Mouse (Mus musculus) heart, embryonic 14.5 days (tissue): Measurements from ENCODE around the gene Rflna. TPM values are rescaled to one million over a fixed set of nuclear protein-coding genes. Genes with fewer than 3 reads are reported as not detected.

ENCODE experiments used
- ATAC-seq: fragments of 200-750 bp; cut with Nextera tagmentation; 2 replicates; pipeline ENCODE4 v1.8.0; 2017; ENCODE audit warnings: low read depth, moderate TSS enrichment; ENCODE audit not compliant: insufficient number of reproducible peaks, insufficient read depth, low FRiP score
- H3K27ac ChIP-seq, 2 experiments: fragments of 200-500 bp in 1 of 2; fragments of 300-500 bp in 1 of 2; sonication (generic) in 1 of 2; replicated peaks in 1 of 2; 2 replicates each; pipeline ENCODE4 v1.5.1; 2012 to 2014; ENCODE audit warnings: low read depth in 2 of 2, low read length in 2 of 2, control low read depth in 1 of 2, mild to moderate bottlenecking in 1 of 2, mixed read lengths in 1 of 2; ENCODE audit not compliant: control insufficient read depth in 1 of 2, insufficient read depth in 1 of 2
- H3K27me3 ChIP-seq: fragments of 300-500 bp; sonication (generic); 2 replicates; pipeline ENCODE4 v1.6.1; 2014; ENCODE audit warnings: mild to moderate bottlenecking, low read length, control low read depth; ENCODE audit not compliant: control insufficient read depth, insufficient read depth
- H3K36me3 ChIP-seq: fragments of 300-500 bp; sonication (generic); 2 replicates; pipeline ENCODE4 v1.6.1; 2014; ENCODE audit warnings: mild to moderate bottlenecking, control low read depth, low read length, mixed read lengths; ENCODE audit not compliant: control insufficient read depth, insufficient read depth
- H3K4me1 ChIP-seq, 2 experiments: fragments of 200-500 bp in 1 of 2; fragments of 300-500 bp in 1 of 2; sonication (generic) in 1 of 2; 2 replicates each; pipeline ENCODE4 v1.6.1; 2012 to 2014; ENCODE audit warnings: low read length in 2 of 2, control low read depth in 1 of 2, mixed read lengths in 1 of 2; ENCODE audit not compliant: control insufficient read depth in 2 of 2, insufficient read depth in 2 of 2
- H3K4me2 ChIP-seq: fragments of 300-500 bp; sonication (generic); 2 replicates; pipeline ENCODE4 v1.6.1; 2014; ENCODE audit warnings: mild to moderate bottlenecking, low read length
- H3K4me3 ChIP-seq, 2 experiments: fragments of 200-500 bp in 1 of 2; fragments of 300-500 bp in 1 of 2; sonication (generic) in 1 of 2; 2 replicates each; pipeline ENCODE4 v1.5.1; 2012 to 2014; ENCODE audit warnings: low read length in 2 of 2, mild to moderate bottlenecking in 2 of 2, control low read depth in 1 of 2, low read depth in 1 of 2, moderate library complexity in 1 of 2; ENCODE audit not compliant: control insufficient read depth in 1 of 2, insufficient read depth in 1 of 2
- H3K9ac ChIP-seq: fragments of 300-500 bp; sonication (generic); 2 replicates; pipeline ENCODE4 v1.6.1; 2014; ENCODE audit warnings: mild to moderate bottlenecking, low read length
- H3K9me3 ChIP-seq: fragments of 300-500 bp; sonication (generic); 2 replicates; pipeline ENCODE4 v1.6.1; 2016; ENCODE audit warnings: low read length, control low read depth; ENCODE audit not compliant: control insufficient read depth
- WGBS: fragments of 180-500 bp; shearing (Covaris S2); extraction: QIAGEN DNeasy Blood & Tissue Kit; methylation state at CpG from one replicate; pipeline ENCODE4 v1.1.7; 2014; 5-methylcytosine and 5-hydroxymethylcytosine counted together
- polyA plus RNA-seq: library from polyadenylated mRNA; unstranded; fragments of >200 nt; fragmentation: Nextera tagmentation; extraction: Ambion mirVana; gene quantifications from 2 replicates; pipeline ENCODE4 v1.2.1, GENCODE M21; 2014

Rflna gene
- polyA plus RNA-seq, 1 experiment from 2014 or later, result 1.3 TPM

- no peak for ATAC-seq
- peaks cover 53% of the 10 kb centered on the region for H3K36me3 ChIP-seq
- WGBS, result 93% methylated on average over 24 of the region's 24 CpGs
Measured at GRCm38 (mm10) chr5:125011166-125011565, 8.1 kb downstream of the Rflna start.

DNA sequence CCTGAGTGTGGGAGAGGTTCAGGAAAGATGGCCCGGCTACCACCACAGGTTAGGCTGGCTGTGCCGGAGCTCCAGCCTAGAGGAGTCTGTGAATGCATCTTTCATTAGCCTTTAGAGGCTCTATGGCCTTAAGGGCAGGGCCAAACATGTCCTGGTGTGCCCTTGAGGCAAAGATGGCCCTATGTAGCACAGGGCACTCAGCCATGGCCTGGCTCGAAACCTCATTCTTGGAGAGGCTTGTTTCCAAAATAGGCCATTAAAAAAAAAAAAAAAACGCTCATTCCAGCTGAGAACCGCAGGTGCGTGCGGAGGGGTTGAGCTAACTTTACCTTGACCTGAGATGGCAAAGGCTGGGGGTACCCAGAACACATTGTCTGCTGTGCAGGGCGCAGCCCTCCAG is 8.6 kb downstream of the Rflna start:
- Histone ChIP-seq H3K27me3 (no peaks in the 10 kb centered on the region), H3K4me1 (peaks cover 2 to 15% of the 10 kb centered on the region in 2 experiments; a peak in 3 of 4 replicates), H3K36me3 (peaks cover 58% of the 10 kb centered on the region), H3K4me3 (no peak overlapping the region), H3K27ac (no peak overlapping the region), H3K9me3 (no peaks in the 10 kb centered on the region), H3K4me2 (no peak overlapping the region), H3K9ac (no peak overlapping the region)
- no peak for ATAC-seq
- 86% methylated on average over 8 of the region's 8 CpGs for WGBS

More at GRCm38 (mm10) chr5:125011166-125011565, 8.1 kb downstream of the Rflna start:
- no peak overlapping the region for H3K9ac ChIP-seq
- no peak overlapping the region for H3K4me3 ChIP-seq
- H3K4me2 ChIP-seq, result no peak overlapping the region
- H3K27me3 ChIP-seq, result no peaks in the 10 kb centered on the region
- H3K4me1 ChIP-seq, result peaks cover 7 to 19% of the 10 kb centered on the region in 2 experiments
- no peak overlapping the region for H3K27ac ChIP-seq
- no peaks in the 10 kb centered on the region for H3K9me3 ChIP-seq

DNA sequence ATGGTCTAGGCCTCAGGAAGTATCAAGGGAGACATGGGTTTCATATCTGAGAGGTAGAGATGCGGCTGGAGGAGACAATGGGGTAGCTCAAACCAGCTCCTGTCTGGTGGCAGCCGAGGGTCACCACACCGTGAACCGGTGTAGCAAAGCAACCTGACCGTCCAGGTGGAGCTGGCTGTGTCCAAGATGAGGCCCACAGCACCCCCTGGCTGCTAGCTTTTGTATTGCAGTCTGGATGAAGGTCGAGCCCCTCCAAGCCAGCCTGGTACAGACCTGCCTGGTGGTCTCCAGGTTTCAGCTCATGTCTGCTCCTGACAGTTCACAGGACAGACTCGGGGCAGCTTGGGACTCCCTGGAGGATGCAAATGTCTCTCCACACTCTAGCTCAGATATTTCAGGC is 11.5 kb downstream of the Rflna start:
- no peaks in the 10 kb centered on the region for H3K27me3 ChIP-seq
- peaks cover 3 to 5% of the 10 kb centered on the region in 2 experiments; a peak in 2 of 4 replicates for H3K4me1 ChIP-seq
- no peak overlapping the region for H3K4me2 ChIP-seq
- no peak overlapping the region for H3K4me3 ChIP-seq
- no peak overlapping the region for H3K27ac ChIP-seq
- H3K36me3 ChIP-seq, result peaks cover 81% of the 10 kb centered on the region
- ATAC-seq, result no peak
- WGBS, result 49% methylated on average over 7 of the region's 7 CpGs
- H3K9ac ChIP-seq, result no peak overlapping the region
- H3K9me3 ChIP-seq, result no peaks in the 10 kb centered on the region

DNA sequence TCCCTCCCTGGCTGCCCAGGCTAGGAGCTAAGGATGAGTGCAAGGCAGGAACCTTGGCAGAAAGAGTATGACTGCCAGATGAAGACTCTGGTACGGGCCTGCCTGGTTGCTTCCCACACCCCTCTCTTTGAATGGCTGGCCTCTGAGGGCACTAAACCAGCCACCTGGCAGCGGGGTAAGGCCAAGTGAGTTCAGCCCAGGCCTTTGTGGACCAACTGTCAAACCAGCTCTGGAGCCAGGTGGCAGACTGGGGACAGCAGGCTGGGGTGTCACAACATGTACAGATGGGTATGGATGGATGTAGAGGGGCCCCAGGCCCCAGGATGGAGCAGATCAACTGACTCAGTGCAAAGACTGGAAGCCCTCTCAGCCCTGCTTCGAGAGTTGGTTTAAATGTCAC is 12.0 kb downstream of the Rflna start:
- H3K27ac ChIP-seq, result no peak overlapping the region
- H3K4me2 ChIP-seq, result no peak overlapping the region
- H3K27me3 ChIP-seq, result no peaks in the 10 kb centered on the region
- H3K36me3 ChIP-seq, result peaks cover 79% of the 10 kb centered on the region
- no peaks in the 10 kb centered on the region for H3K9me3 ChIP-seq
- ATAC-seq, result no peak
- no peak overlapping the region for H3K9ac ChIP-seq
- peaks cover 4 to 8% of the 10 kb centered on the region in 2 experiments; a peak in 2 of 4 replicates for H3K4me1 ChIP-seq
- WGBS, result 92% methylated on average over 3 of the region's 3 CpGs
- no peak overlapping the region for H3K4me3 ChIP-seq

DNA sequence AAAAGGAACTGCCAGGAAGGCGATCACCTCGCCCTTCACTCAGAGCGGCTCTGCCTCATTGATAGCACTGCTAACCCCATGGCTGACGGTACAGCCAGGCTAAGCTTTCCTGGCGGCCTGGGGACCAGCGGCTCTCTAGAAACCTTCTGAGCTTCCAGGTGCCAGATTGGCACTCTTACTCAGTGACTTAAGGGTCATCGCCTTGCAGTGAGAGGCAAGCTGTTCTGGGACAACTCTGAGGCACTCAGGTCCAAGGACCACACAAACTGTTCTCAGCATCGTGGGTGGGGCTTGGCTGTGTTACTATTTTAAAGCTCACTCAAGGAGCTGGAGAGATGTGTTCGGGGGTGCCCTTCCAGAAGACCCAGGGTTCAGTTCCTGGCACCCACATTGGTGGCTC is 12.6 kb downstream of the Rflna start:
- Histone ChIP-seq H3K27ac (no peak overlapping the region), H3K9me3 (no peaks in the 10 kb centered on the region), H3K4me1 (peaks cover 5 to 12% of the 10 kb centered on the region in 2 experiments; a peak in 2 of 4 replicates), H3K9ac (no peak overlapping the region), H3K4me2 (no peak overlapping the region), H3K27me3 (no peaks in the 10 kb centered on the region), H3K36me3 (peaks cover 80% of the 10 kb centered on the region), H3K4me3 (no peak overlapping the region)
- ATAC-seq, result no peak
- 71% methylated on average over 9 of the region's 9 CpGs for WGBS

DNA sequence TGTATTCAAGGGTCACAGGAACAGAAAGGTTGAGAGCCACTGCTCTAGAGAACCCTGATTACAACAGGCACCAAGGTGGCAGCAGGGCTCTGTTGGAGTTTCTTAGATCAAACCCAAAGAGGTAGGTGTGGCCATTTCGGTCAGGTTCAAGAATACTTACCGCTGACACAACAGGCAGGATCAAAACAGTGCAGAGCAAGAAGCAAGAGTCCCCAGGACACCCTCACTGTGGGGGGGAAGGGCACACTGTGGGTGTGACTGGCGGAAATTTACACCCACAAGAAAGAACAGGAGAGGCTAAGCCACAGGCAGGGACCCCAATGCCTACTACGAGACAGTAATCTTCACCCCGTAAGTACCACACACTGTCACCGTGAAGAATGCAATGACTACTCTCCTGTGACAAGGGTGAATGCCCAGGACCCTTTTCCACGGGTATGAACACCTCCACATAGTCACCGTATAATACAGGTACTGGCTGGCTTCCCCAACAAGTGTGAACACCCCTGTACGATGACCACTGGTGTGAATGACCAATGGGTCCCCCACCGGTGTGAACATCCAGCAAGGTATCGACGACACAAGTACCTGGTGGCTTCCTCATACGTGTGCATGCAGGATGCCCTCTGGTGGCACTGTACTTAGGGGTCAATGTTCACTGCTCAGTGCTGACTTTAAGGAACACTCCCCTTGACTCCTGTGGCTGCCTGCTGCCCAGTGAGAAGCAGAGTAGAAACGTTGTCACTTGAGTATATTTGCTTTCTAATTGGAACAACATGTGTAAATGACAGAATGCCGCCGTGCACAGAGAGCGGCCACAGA is 13.6 kb downstream of the Rflna start:
- peaks cover 80% of the 10 kb centered on the region for H3K36me3 ChIP-seq
- no peak overlapping the region for H3K27ac ChIP-seq
- H3K4me3 ChIP-seq, result no peak overlapping the region
- no peak for ATAC-seq
- no peak overlapping the region for H3K4me2 ChIP-seq
- no peak overlapping the region for H3K9ac ChIP-seq
- H3K9me3 ChIP-seq, result no peaks in the 10 kb centered on the region
- H3K27me3 ChIP-seq, result no peaks in the 10 kb centered on the region
- H3K4me1 ChIP-seq, result peaks cover 5 to 12% of the 10 kb centered on the region in 2 experiments; a peak in 2 of 4 replicates
- 86% methylated on average over 17 of the region's 17 CpGs for WGBS

DNA sequence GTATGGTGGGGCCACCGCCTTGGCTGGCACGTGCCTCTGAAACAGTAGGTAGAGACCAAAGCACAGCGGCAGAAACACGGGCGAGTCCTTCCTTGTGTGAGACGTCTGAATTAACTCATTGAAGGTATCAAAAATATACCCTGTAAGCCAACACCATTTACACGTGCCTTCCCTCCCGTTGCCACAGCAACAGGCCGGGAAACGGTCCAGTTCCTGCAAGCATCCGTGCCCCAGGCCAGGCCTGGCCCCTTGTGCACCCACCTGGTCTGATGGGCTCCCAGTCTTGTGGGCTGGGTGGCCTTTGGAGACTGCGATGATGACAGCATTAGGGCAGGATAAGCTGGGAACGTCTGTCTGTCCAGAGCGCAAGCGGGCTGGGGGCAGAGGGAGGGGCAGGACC is 14.3 kb downstream of the Rflna start:
- H3K4me2 ChIP-seq, result no peak overlapping the region
- H3K27ac ChIP-seq, result no peak overlapping the region
- 86% methylated on average over 15 of the region's 15 CpGs for WGBS
- peaks cover 86% of the 10 kb centered on the region for H3K36me3 ChIP-seq
- H3K9me3 ChIP-seq, result no peaks in the 10 kb centered on the region
- H3K4me3 ChIP-seq, result no peak overlapping the region
- no peaks in the 10 kb centered on the region for H3K27me3 ChIP-seq
- H3K9ac ChIP-seq, result no peak overlapping the region
- no peak for ATAC-seq
- H3K4me1 ChIP-seq, result peaks cover 5 to 12% of the 10 kb centered on the region in 2 experiments; a peak in 2 of 4 replicates
